13 mouse cellular contexts compared by ENCODE assay signal in the genomic region with DNA sequence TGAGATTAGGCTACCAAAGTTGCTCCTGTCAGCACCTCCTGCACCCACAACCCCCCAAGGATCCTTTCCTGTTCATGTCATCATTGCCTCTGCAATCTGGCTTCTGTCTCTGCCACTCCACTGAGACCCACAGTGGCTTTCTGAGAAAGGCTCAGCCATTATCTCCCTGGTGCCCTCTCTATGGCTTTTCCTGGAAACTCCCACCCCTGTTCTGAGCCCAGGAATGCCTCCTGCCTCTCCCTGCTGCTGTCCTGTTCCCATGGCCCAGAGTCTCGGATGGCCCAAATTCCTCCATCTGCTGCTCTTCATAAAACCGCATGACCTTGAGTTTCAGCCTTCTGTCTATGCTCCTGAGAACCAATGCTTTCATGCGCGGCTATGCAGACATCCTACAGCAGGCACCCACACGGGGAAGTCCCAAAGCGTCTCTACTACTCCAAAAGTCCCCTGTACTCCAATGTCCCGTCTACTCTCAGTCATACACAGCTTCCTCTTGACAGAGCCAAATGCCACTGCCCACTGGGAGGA.
DNase-seq lines count a peak whose midpoint lies in the region; ATAC-seq and TF ChIP-seq lines count a peak whose summit lies in the region.
"Had no signal": no experiment of that assay in that cellular context is flagged by ENCODE, and none has a peak within 500 bp of the region (broad histone marks: within the 10 kb centered on the region; RNA-seq: fewer than 3 reads in every experiment).

No protein-coding gene starts in this region.

- no peaks in the 10 kb centered on the region for H3K9me3 ChIP-seq in liver, postnatal 0 days (ENCODE audit: low read length)
- no peaks in the 10 kb centered on the region for H3K9me3 ChIP-seq in liver, embryonic 11.5 days (ENCODE audit: control insufficient read depth, low read length)
- no peaks in the 10 kb centered on the region for H3K9me3 ChIP-seq in heart, embryonic 10.5 days
- H3K9me3 ChIP-seq: forebrain, embryonic 13.5 days; lung, embryonic 15.5 days; midbrain, embryonic 10.5 days; neural tube, embryonic 13.5 days had no signal

- no peaks in the 10 kb centered on the region for H3K27me3 ChIP-seq in liver, postnatal 0 days (ENCODE audit: insufficient read depth, low read length)
- no peaks in the 10 kb centered on the region for H3K27me3 ChIP-seq in liver, embryonic 11.5 days (replicated peaks; ENCODE audit: control insufficient read depth, insufficient read depth, low read length)
- no peaks in the 10 kb centered on the region for H3K27me3 ChIP-seq in heart, embryonic 10.5 days (ENCODE audit: insufficient read depth, poor library complexity, severe bottlenecking)
- H3K27me3 ChIP-seq: forebrain, embryonic 13.5 days; lung, embryonic 15.5 days; neural tube, embryonic 13.5 days had no signal

- no peak overlapping the region for H3K4me3 ChIP-seq in liver, postnatal 0 days (ENCODE audit: low read depth, low read length)
- H3K4me3 ChIP-seq in liver, embryonic 11.5 days (ENCODE audit: low read depth, low read length), result no peak overlapping the region
- 0 out of 2 replicates have a peak overlapping the region, but pooled peaks have one; percentile 3 for H3K4me3 ChIP-seq in heart, embryonic 10.5 days
- H3K4me3 ChIP-seq: forebrain, embryonic 13.5 days; lung, embryonic 15.5 days; midbrain, embryonic 10.5 days; neural tube, embryonic 13.5 days had no signal

- no peaks in the 10 kb centered on the region for H3K36me3 ChIP-seq in liver, postnatal 0 days (replicated peaks; ENCODE audit: insufficient read depth, low read length)
- H3K36me3 ChIP-seq in liver, embryonic 11.5 days (ENCODE audit: control insufficient read depth, insufficient read depth, low read length), result no peaks in the 10 kb centered on the region
- H3K36me3 ChIP-seq in heart, embryonic 10.5 days, result no peaks in the 10 kb centered on the region
- H3K36me3 ChIP-seq: lung, embryonic 15.5 days; midbrain, embryonic 10.5 days; neural tube, embryonic 13.5 days had no signal

- 64% methylated on average over 7 of the region's 7 CpGs for WGBS in liver, postnatal 0 days (ENCODE audit: insufficient replicate concordance)
- WGBS in liver, embryonic 11.5 days, result 76% methylated on average over 7 of the region's 7 CpGs
- 51% methylated on average over 7 of the region's 7 CpGs for WGBS in heart, embryonic 10.5 days

- H3K9ac ChIP-seq in liver, postnatal 0 days (replicated peaks), result 0 out of 2 replicates have a peak overlapping the region, but pooled peaks have one; percentile 7
- H3K9ac ChIP-seq in liver, embryonic 11.5 days (ENCODE audit: low read depth, low read length), result no peak overlapping the region
- H3K9ac ChIP-seq: forebrain, embryonic 13.5 days; lung, embryonic 15.5 days; neural tube, embryonic 13.5 days had no signal

- no peak for DNase-seq in liver, postnatal 0 days
- DNase-seq in liver, embryonic 11.5 days (ENCODE audit: low spot score), result no peak
- DNase-seq in c-Kit-positive CD71-positive TER-119-positive erythroid progenitor cells, embryonic 14.5 days (ENCODE audit: low spot score), result peak; percentile 32
- peak; percentile 91 for DNase-seq in heart, embryonic 10.5 days (ENCODE audit: low spot score)
- peak; percentile 36 for DNase-seq in naive thymus-derived CD4-positive, alpha-beta T cell, adult 2 months (ENCODE audit: low read depth)
- DNase-seq in embryo, embryonic 10.5 days (ENCODE audit: low spot score), result no peak
- DNase-seq in adrenal gland, adult 8-10 months, result no peak
- no peak for DNase-seq in kidney, adult 11 months
- DNase-seq: adrenal gland, postnatal 25 days had no signal

- no peak for TF ChIP-seq EP300 in liver, postnatal 0 days (IDR thresholded peaks at IDR 0.05; ENCODE audit: low read depth)

- peaks cover 41% of the 10 kb centered on the region for H3K4me1 ChIP-seq in liver, postnatal 0 days (ENCODE audit: insufficient read depth)
- peaks cover 43% of the 10 kb centered on the region for H3K4me1 ChIP-seq in liver, embryonic 11.5 days (replicated peaks; ENCODE audit: control insufficient read depth, insufficient read depth, low read length)
- H3K4me1 ChIP-seq in heart, embryonic 10.5 days, result peaks cover 96% of the 10 kb centered on the region

- no peak for TF ChIP-seq CTCF in liver, postnatal 0 days (IDR thresholded peaks at IDR 0.05; ENCODE audit: low read depth)

- ATAC-seq in liver, postnatal 0 days, result no peak
- ATAC-seq in liver, embryonic 11.5 days (replicated peaks; ENCODE audit: low FRiP score), result no peak
- ATAC-seq: forebrain, embryonic 13.5 days had no signal

- no peak overlapping the region for H3K4me2 ChIP-seq in liver, postnatal 0 days (ENCODE audit: low read depth, low read length)
- H3K4me2 ChIP-seq in liver, embryonic 11.5 days, result no peak overlapping the region
- H3K4me2 ChIP-seq: forebrain, embryonic 13.5 days; lung, embryonic 15.5 days; neural tube, embryonic 13.5 days had no signal

- H3K27ac ChIP-seq in liver, postnatal 0 days (ENCODE audit: low read depth), result no peak overlapping the region
- H3K27ac ChIP-seq in liver, embryonic 11.5 days (ENCODE audit: low read depth, low read length), result no peak overlapping the region
- H3K27ac ChIP-seq in heart, embryonic 10.5 days, result peak overlapping the region; percentile 69
- H3K27ac ChIP-seq: forebrain, embryonic 13.5 days; lung, embryonic 15.5 days; midbrain, embryonic 10.5 days; neural tube, embryonic 13.5 days had no signal

Comparison
In these comparisons a context has a peak if more than half of its experiments do, and no peak if none do; other contexts are left out.
1. DNase-seq: peak in c-Kit-positive CD71-positive TER-119-positive erythroid progenitor cells, embryonic 14.5 days (single experiment), heart, embryonic 10.5 days (single experiment) and naive thymus-derived CD4-positive, alpha-beta T cell, adult 2 months (single experiment); none in liver, postnatal 0 days (single experiment), liver, embryonic 11.5 days (single experiment), embryo, embryonic 10.5 days (single experiment), adrenal gland, adult 8-10 months (single experiment) and kidney, adult 11 months (single experiment).